Mouse (Mus musculus) neural tube, embryonic 10.5 days (tissue): ENCODE measurements around the gene Camta2.

ENCODE experiments used
- DNase-seq: peaks from one replicate; pipeline ENCODE4 v3.0.0-alpha.2; 2017; ENCODE audit warnings: low spot score; ENCODE audit errors: extremely low spot score

Camta2 gene

DNA sequence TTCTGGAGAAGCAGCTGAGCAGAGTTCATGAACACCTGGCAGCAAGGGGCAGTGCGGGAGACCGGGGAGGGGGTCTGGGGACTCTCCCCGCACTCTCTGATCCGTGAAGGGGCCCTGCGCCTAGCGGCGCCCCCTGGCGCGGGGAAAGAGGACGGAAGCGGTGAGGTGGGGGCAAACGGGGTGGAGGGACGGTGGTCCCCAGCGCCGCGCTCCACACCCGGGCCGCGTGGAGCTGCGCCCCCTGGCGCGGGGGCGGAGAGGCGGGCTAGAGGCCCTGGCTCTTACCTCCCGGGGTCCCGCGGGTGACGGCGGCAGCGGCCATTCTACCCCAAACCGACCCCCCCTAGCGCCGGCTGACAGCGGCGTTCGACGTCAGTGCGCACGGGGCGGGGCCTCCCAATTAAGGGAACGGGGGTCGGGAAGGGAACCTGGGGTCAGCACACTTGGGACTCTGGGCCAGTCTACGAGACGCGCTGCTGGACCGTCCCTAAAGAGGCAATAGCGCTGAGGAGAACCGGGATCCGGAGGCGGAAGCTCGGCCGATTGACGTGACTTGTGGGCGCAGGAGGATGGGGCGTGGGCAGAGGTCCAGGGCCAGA is at the start of gene Camta2:
Gene Camta2, minus strand, starts transcription at position 505 of the 599 bp plus-strand sequence.
- peak; percentile 88 for DNase-seq

DNA sequence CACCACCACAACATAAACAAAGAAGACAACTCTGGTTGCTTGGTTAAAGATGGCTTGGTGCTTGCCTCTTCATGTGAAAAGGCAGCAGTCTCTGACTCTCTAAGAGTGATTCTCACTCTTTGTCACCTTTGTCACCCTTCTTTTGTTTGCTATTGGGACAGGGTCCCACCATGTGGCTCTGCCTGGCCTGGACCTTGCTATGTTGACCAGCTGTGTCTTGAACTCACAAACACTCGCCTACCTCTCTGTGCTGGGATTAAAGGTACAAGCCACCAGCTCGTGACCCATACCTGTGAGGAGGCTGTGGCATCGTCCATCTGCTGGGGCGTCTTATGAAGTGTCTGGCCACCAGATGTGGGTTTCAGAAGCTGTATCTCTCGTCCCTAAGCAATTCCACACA is 45.4 kb upstream of the Camta2 start:
- no peak for DNase-seq

DNA sequence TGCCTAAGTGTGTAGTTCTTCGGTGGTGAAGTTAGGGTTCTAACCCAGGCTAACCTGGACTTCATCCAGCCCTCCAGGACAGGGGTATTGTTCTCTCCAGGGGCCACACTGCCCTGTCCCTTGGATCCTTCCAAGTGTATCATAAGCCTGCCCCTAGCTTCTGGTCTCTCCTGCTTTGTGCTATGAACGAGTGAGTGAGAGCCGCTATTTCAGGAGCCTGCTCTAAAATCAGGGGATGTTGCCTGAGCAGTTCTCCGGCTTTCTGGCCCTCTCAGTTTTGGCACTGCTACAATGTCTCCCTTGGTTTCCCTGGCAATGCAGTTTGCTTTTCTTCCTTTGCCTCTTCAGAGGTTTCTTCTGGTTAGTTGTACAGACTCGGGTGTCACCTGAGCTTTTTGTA is 43.3 kb upstream of the Camta2 start:
- DNase-seq: no peak

DNA sequence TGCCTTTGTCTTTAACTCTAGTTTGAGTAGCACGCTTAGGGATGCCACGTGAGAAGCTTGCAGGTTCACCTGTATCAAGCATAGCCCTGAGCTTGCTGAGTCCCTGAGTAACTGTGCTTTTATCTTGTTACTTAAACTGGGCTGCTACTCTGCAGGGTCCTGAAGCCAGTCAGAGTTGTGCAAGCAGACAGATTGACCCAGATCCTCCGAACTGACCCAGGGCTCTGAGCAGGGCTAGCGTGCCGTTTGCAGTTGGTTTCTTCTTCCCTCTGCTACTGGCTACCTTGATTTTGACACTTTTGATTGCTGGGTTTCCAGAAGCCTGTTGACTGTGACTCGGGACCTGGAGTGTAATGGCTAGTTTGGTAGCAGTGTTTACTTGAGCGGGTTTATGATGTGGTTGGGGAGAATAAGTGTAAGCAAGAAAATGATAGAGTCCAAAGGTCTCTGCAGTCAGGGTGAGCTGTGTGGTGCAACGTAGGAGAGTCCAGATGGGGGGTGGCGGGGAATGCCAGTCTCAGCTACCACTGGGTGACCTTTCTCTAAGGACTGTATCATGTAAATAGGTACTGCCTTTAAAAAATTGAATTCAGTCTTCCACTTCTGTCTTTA is 42.6 kb upstream of the Camta2 start:
- no peak for DNase-seq

DNA sequence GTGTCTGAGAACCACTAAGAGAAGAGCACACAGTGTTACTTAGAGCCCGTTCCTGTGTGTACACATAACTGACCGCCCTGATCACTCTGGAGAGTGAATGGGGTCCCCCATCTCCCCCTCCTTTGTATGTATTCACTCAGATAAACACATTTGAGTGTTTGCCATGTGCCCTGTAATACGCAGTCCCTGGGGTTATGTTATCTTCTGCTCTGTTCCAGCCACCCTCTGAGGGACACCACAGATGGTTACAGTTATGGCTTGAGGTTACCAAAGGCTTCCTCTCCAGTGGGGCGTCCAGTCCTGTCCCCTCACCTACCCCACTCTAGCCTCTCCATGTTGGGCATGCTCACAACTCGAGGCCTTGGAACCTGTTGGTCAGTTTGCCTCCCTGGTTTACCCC is 39.5 kb upstream of the Camta2 start:
- DNase-seq: no peak

DNA sequence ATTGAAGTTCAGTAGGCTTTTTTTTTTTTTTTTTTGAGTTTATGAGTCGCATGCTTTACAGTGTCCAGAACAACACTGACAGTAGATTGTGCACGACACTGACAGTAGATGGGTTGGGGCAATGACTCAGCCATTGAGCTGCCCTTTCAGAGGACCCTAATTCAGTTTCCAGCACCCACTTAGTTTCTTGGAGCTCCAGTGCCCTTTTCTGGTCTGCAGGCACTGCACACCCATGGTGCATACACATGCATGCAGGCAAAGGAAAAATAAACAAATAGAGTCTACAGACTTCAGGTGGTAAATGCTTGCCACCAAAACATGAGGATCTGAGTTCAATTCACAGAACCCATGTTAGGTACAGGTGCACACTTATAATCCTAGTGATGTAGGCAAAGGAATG is 38.7 kb upstream of the Camta2 start:
- DNase-seq: no peak

DNA sequence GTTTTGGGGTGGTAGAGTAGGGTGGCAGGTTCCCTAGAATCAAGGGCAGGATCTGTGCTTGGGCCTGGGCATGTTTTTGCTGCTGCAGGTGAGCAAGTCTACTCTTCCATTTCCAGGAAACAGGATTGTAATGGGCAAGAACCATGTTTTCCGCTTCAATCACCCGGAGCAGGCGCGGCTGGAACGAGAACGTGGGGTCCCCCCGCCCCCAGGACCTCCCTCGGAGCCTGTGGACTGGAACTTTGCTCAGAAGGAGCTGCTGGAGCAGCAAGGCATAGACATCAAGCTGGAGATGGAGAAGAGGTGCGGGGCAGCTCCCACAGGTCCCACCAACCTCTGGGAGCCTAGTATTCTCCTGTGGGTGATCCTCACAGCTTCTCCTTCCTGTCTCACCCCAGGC is 36.8 kb upstream of the Camta2 start:
- DNase-seq: no peak

DNA sequence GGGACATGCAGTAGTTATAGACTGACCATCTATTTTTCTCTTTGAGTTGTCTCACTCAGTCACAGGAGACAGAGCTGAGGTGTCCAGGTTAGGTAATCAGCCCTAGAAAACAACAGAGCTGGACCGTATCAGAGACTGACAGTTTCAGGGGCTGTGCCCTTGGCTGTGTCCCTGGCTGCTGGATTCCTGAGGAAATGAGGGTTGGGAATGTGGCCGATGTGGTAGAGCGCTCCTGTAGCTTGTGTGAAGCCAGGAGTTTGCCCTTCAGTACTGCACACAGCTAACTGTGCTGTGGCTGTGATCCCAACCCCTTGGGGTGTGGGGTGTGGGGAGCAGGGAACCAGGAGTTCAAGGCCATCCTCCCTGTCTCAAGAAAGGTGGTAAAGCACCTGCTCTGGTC is 33.2 kb upstream of the Camta2 start:
- DNase-seq: no peak

DNA sequence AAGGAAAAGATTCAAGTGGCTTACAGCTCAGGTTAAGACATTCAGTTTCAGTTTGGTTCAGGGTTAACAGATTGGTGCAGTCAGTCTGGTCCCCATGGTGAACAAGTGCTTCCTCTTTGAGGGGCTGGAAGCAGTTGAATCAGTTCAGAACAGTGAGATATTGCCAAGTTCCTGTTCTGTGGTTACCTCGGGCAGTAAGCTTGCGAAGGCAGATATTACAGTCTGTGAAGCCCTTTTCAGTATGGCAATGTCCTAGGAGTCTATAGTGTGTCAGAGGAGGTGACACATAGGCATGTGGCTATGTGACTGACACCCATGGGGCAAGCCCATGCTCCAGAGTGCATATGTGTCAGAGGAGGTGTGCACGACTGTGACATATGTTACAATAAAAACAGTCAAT is 32.7 kb upstream of the Camta2 start:
- DNase-seq: no peak

DNA sequence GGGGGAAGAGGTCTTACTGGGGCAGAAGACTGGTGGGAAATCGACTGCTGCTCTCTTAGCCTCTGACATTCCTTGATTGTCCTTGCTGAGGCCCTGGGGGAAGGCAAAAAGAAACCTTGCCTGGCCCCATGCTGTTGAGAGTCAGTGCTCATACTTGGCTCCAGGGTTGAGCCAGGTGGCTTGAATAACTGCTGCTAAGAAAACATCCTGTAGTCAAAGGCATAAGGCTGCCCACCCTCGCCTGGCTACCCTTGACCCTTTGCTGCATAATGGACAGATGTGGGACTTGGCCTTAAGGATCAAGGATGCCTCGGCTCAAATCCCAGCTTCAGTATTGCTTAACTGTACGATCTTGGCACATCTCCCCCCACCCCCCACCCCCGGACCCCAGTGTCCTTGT is 30.6 kb upstream of the Camta2 start:
- no peak for DNase-seq

DNA sequence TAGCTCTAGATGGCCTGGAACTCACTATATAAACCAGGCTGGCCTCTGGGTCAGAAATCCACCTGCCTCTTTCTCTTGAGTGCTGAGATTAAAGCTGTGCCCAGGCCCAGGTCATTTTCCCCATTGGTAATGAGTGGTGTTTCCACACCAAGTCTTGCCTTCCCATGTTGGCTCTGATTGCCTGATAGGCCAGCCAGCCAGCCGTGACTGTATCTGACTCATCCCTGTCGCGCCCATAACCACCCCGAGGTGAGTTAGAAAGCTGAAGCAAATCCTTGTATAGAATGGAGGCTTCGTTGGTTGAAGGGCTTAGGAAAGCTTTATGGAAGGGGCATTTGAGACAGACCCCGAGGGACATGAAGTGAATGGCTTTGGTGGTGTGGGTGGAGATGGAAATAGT is 27.9 kb upstream of the Camta2 start:
- DNase-seq: no peak

DNA sequence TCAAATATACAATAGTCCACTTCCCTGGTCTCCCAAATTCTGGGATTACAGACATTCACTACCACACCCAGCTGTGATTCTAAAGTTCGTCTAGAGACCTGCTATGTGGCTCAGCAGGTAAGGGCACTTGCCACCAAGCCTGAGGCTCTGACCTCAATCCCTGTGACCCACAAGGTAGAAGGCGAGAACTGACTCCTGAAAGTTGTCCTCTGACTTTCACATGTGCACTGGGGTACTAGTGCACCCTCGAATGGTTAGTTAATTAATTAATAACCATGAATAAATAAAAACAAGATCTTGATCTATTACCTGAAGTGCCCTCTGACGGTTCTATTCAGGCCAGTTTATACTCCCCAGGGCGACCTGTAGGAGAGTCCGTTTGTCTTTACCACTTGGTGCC is 25.3 kb upstream of the Camta2 start:
- no peak for DNase-seq

DNA sequence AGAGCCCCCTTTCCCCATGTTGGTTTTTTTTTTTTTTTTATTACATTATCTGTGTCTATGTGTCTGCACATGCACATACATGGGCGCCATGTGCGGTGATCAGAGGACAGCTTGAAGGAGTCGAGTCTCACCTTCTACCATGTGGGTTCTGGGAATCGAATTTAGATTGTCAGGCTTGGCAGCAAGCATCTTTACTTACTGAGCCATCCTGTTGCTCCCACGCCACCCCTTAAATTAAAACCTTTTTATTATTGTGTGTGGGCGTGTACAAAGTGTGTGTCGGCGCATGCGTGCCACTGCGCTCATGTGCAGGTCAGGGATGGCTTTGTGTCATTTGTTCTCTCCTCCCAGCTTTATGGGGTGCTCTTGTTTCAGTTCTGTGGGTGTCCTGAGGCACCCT is 23.1 kb upstream of the Camta2 start:
- DNase-seq: no peak

DNA sequence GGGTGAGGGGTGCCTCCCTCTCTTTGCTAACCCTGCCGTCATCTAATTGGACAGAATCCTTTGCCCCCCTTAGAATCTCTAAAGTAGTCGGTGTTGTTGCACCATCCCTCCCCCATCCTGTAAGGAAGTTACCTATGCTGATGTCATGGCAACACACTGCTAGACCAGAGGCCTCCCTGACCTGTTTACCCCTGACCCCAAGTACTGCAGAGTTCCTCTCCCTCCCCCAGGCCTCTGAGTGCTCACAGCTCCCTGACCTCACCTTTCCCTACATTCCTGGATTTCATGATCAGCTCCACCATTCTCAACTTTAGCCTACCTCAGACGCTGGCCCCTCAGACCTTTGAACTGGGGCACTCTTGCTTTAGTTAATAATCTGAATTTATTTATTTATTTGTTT is 18.2 kb upstream of the Camta2 start:
- no peak for DNase-seq

DNA sequence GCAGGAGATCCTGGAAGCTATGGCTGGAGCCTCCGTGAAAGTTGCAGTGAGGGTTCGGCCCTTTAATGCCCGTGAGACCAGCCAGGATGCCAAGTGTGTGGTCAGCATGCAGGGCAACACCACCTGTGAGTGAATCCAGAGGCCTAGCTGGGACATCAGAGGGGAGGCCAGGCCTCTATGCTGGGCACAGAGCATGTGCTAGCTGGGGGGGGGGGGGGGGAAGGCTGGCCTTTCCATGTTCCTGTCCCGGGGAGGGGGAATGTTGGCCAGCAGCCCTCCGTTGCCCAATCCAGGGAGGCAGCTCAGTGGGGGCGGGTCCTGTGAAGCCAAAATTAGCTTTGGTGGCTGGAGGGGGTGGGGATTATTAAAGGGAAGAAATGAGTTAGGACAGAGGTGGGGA is 14.9 kb upstream of the Camta2 start:
- no peak for DNase-seq

DNA sequence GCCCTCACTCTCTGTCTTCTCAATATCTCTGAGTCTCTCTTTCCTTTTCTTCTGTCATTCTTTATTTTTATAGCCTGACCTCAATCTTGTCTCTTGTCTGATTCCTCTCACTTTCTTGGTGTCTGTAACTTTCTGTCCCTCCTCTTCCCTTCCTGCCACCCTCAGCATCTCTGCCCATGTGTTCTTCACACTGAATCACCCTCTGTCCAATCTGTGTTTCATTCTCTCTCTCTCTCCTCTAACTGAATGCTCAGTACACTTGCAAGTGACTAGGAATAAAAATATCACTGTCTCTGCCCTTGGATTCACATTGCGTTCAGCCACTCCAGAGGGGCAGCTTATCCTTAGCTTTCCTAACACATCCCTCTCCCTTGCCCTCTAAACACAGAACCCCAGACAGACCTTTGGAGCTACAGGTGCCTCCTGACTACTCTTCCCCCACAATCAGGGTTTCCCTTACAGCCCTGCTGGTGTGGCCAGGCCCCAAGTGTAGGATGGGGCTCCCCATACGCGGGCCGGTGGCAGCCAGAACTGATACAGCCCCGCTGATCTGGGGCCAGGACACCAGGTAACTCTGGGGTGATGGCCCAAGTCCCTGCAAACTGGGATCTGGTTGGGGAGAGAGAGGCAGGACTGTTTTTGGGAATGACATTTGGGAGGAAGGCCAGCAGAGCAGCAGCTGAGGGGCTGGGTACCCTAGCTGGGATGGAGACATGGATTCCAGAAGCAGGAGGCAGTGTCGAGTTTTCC is 14.3 kb upstream of the Camta2 start:
- no peak for DNase-seq

DNA sequence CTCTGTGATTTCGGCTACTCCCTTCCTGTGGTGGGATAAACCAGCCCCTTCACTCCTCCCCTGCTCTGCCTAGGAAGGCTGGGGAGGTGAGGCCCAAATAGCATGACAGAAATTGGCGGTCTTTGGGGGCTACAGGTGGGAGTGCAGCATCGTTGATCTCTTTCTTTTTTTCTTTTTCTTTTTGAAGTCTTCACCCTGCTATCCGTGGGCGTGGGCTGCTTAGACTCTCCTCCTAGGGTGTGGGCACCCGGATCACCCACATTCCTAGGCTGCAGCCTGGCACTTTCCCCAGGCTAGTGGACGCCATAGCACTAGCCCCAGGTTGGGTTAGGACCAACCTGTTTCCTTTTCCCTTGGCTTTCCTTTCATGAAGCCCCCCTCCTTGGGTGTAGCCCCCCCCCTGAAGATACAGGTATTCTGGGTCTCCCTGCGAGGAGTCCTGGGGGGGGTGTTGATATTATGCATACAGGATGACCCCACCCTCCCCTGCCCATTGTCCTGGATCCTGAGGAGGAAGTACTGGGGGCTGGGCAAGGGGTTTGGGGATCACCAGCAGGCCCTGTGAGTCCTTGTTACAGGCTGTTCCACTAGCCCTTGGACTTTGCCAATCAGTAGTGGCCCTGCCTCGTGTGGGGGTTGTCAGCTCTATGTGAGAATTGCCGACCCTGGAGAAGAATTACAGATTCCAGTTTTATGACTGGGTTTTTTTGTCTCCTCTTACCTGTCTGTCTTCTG is 13.5 kb upstream of the Camta2 start:
- no peak for DNase-seq

DNA sequence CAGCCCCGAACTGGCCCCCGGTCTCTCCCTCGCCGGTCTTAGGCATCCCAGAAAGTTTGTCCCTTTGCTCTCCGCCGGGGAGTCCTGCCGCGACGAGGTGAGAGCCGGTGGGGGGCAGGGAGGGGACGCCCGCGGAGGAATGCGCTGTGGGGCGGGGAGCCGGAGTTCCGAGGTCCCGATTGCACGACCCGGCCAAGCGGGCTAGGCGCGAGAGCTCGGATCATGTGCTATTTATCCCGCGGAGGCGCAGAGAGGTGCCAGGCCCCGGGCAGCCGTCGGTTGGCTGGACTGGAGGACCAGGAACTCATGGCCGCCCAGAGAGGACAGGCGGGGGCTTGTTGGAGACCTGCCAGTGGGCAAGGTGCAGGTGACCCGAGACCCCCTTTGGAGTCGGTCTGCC is 12.7 kb upstream of the Camta2 start:
- peak; percentile 71 for DNase-seq

DNA sequence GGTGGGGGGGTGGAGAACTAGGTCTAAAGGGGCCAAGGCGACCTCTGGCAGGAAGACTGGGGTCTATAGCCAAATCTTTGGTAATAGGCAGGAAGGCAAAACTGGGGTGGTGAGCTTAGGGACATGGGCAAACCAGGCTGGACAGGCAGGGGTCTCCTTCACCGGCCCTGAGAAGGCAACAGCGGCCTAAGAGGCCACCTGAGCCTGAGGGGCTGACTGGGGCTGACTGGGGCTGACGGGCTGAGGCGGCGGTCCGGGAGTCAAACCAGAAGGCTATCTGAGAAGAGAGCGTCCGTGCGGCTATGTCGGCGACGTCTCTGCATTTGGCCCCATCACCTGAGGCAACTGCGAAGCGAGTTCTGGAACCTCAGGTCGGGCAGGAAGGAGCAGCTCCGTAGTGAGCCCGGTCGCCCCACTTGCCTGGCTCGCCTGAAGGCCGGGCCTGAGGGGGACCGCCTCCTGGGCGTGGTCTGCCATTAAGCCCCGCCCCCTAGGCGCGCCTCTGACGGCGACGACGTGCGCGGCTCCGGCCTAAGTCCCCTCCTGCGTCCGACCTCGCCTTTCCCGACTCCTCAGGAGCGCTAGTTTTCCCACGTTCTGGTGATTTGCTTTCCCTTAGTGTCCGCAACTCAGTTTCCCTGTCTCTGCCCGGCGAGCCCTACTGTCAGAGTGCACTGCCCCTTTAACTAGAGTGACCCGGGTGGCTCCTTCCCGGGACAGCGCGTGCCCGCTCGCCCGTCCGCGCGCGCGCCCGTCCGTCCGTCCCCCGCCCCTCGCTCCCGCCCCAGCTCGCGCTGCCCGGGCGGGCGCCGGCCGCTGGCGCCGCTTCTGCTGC is 12.0 kb upstream of the Camta2 start, which contains the start of the genes Inca1 and Kif1c:
Gene Inca1, minus strand, starts transcription at position 434 of the 835 bp plus-strand sequence.
Gene Kif1c, plus strand, starts transcription at position 827 of the 835 bp plus-strand sequence.
- peak; percentile 92 for DNase-seq

DNA sequence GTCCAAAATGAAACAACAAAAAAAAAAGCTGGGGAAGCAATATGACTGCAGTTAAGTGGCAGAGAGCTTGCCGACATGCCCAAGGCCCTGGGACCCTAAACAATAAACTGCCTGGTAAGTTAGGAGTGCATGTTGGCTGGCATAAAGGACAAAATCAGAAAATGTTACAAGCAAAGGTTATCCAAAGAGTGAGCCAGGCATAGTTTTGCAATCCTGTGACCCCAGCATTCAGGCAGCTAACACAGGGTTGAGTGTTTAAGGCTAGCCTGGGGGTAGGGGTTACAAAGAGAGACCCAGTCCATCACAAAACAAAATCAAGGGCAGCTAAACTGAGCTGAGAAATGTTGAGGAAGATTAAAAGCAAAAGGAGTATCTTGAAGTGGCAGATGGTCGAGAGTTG is 11.1 kb upstream of the Camta2 start:
- DNase-seq: no peak

DNA sequence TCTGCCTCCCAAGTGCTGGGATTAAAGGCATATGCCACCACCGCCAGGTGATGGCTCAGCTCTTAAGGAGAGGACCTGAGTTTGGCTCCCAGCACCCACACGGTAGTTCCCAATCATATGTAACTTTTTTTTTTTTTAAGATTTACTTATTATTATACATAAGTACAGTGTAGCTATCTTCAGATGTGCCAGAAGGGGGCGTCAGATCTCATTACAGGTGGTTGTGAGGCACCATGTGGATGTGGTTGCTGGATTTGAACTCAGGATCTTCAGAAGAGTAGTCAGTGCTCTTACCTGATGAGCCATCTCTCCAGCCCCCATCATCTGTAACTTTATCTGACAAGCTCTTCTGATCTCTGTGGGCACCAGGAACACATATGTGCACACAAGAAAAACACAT is 9.5 kb upstream of the Camta2 start:
- DNase-seq: no peak
